ENCODE assay signal across 29 mouse cellular contexts in the genomic region with DNA sequence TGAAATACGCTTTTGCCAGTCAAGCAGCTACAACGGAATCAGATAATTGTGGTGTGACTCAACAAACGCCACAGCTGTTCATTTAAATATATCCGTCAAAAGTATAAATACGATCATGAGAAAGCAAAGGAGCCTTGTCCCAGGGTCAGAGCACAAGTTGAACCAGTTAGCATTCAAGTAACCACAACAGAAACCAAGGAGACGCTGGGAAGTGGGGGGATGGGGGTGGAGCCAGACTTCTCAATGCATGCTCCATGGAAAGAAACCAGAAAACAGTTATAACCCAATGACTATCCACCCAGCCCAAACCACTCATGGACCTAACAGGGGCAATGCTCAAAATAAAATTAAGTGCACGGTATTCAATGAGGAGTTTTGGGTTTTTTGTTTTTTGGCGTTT. TPM values are rescaled to one million over a fixed set of nuclear protein-coding genes. Genes with fewer than 3 reads are reported as not detected.
A peak's percentile ranks its signal among the peaks of the same experiment; 100 is the strongest.
DNase-seq lines count a peak whose midpoint lies in the region; ATAC-seq and TF ChIP-seq lines count a peak whose summit lies in the region.
"Had no signal": no experiment of that assay in that cellular context is flagged by ENCODE, and none has a peak within 500 bp of the region (broad histone marks: within the 10 kb centered on the region; RNA-seq: fewer than 3 reads in every experiment).

No protein-coding gene starts in this region.

- peaks cover 30 to 74% of the 10 kb centered on the region in 2 experiments for H3K4me1 ChIP-seq in heart, embryonic 14.5 days (ENCODE audit: control insufficient read depth in 2 of 2, insufficient read depth in 2 of 2, low read length in 2 of 2)
- H3K4me1 ChIP-seq in heart, embryonic 16.5 days (ENCODE audit: control insufficient read depth, insufficient read depth, low read length) = peaks cover 58% of the 10 kb centered on the region
- H3K4me1 ChIP-seq: limb, embryonic 12.5 days had no signal

- intact Hi-C loops in heart, postnatal 10 days (cut with DNase I) = no loop called here

- H3K4me2 ChIP-seq in heart, embryonic 14.5 days (ENCODE audit: low read length) = peak overlapping the region; percentile 51
- peak overlapping the region; percentile 59 for H3K4me2 ChIP-seq in heart, embryonic 16.5 days (ENCODE audit: low read depth, low read length)
- H3K4me2 ChIP-seq: embryonic facial prominence, embryonic 12.5 days; hindbrain, embryonic 13.5 days; limb, embryonic 12.5 days; liver, embryonic 11.5 days; neural tube, embryonic 13.5 days had no signal

- no peaks in the 10 kb centered on the region; the same call in 1 of the 2 replicates for H3K36me3 ChIP-seq in heart, embryonic 14.5 days (ENCODE audit: control insufficient read depth, insufficient read depth, low read length)
- peaks cover 21% of the 10 kb centered on the region for H3K36me3 ChIP-seq in C2C12 (ENCODE audit: control insufficient read depth, insufficient read depth)
- H3K36me3 ChIP-seq in heart, embryonic 16.5 days (ENCODE audit: control insufficient read depth, insufficient read depth) = peaks cover 3% of the 10 kb centered on the region; the same call in 1 of the 2 replicates
- H3K36me3 ChIP-seq: embryonic facial prominence, embryonic 12.5 days; G1E; hindbrain, embryonic 13.5 days; neural tube, embryonic 13.5 days had no signal

- H3K9me3 ChIP-seq in heart, embryonic 14.5 days (ENCODE audit: control insufficient read depth, low read length) = no peaks in the 10 kb centered on the region
- no peaks in the 10 kb centered on the region; the same call in 1 of the 2 replicates for H3K9me3 ChIP-seq in heart, embryonic 16.5 days (replicated peaks; ENCODE audit: control insufficient read depth, low read length)
- H3K9me3 ChIP-seq: embryonic facial prominence, embryonic 12.5 days; hindbrain, embryonic 13.5 days; limb, embryonic 12.5 days; neural tube, embryonic 13.5 days had no signal

- H3K79me2 ChIP-seq in C2C12 (ENCODE audit: control insufficient read depth, insufficient read depth) = peaks cover 94% of the 10 kb centered on the region

- H3K9ac ChIP-seq in heart, embryonic 14.5 days (ENCODE audit: low read length) = no peak overlapping the region; the same call in 1 of the 2 replicates
- H3K9ac ChIP-seq in heart, embryonic 16.5 days (ENCODE audit: low read length) = no peak overlapping the region
- H3K9ac ChIP-seq: embryonic facial prominence, embryonic 12.5 days; forebrain, postnatal 0 days; hindbrain, embryonic 13.5 days; limb, embryonic 12.5 days; neural tube, embryonic 13.5 days had no signal

- H3K4me3 ChIP-seq in heart, embryonic 14.5 days (ENCODE audit: control insufficient read depth in 1 of 2, insufficient read depth in 1 of 2, low read depth in 1 of 2, low read length in 2 of 2) = no peak overlapping the region
- no peak overlapping the region for H3K4me3 ChIP-seq in C2C12 (ENCODE audit: insufficient read depth, poor library complexity, severe bottlenecking)
- H3K4me3 ChIP-seq in heart, embryonic 16.5 days (ENCODE audit: low read length) = no peak overlapping the region
- H3K4me3 ChIP-seq: embryonic facial prominence, embryonic 12.5 days; hindbrain, embryonic 13.5 days; limb, embryonic 12.5 days; neural tube, embryonic 13.5 days had no signal

- DNase-seq in heart, adult 11 months = peak; percentile 92
- no peak for DNase-seq in heart, adult 18-20 months
- DNase-seq in heart, postnatal 10 days = no peak
- no peak for DNase-seq in cerebellum, adult 11 months
- DNase-seq: adrenal gland, adult 8-10 months; cerebellum, adult 2 months; cerebellum, postnatal 25 days; forebrain, postnatal 0 days; kidney, adult 11 months; kidney, postnatal 14 days; midbrain, embryonic 14.5 days; retina, postnatal 1 day; right cerebral cortex, postnatal 25 days; spleen, adult 18-20 months had no signal

- H3K79me3 ChIP-seq in C2C12 (ENCODE audit: low read depth) = peaks cover 79% of the 10 kb centered on the region

- no peak for ATAC-seq in heart, embryonic 14.5 days (ENCODE audit: insufficient number of reproducible peaks, insufficient read depth, low FRiP score, low read depth)
- ATAC-seq in heart, embryonic 16.5 days (replicated peaks; ENCODE audit: extremely low read depth, insufficient read depth, low FRiP score) = no peak
- ATAC-seq: forebrain, postnatal 0 days had no signal

- no peak overlapping the region for H3ac ChIP-seq in C2C12 (ENCODE audit: control insufficient read depth, insufficient read length, low read depth)

- no peaks in the 10 kb centered on the region for H3K27me3 ChIP-seq in heart, embryonic 14.5 days (ENCODE audit: control insufficient read depth, insufficient read depth, low read length)
- H3K27me3 ChIP-seq in C2C12 (ENCODE audit: control insufficient read depth, insufficient read depth, insufficient read length) = no peaks in the 10 kb centered on the region
- H3K27me3 ChIP-seq in heart, embryonic 16.5 days (ENCODE audit: control insufficient read depth, insufficient read depth, low read length) = no peaks in the 10 kb centered on the region
- H3K27me3 ChIP-seq: CH12.LX; embryonic facial prominence, embryonic 12.5 days; hindbrain, embryonic 13.5 days; limb, embryonic 12.5 days; neural tube, embryonic 13.5 days had no signal

- peak overlapping the region; percentile 63 to 65 for H3K27ac ChIP-seq in heart, embryonic 14.5 days (replicated peaks in 1 of 2; ENCODE audit: control insufficient read depth in 1 of 2, insufficient read depth in 1 of 2, low read depth in 2 of 2, low read length in 2 of 2)
- H3K27ac ChIP-seq in heart, embryonic 16.5 days (ENCODE audit: low read length) = peak overlapping the region; percentile 63; the same call in 1 of the 2 replicates
- H3K27ac ChIP-seq: embryonic facial prominence, embryonic 12.5 days; hindbrain, embryonic 13.5 days; limb, embryonic 12.5 days; neural tube, embryonic 13.5 days had no signal

- TF ChIP-seq CTCF in C2C12 (IDR thresholded peaks at IDR 0.05; ENCODE audit: control insufficient read depth, insufficient read depth, insufficient read length) = no peak

- WGBS in heart, embryonic 14.5 days = 52% methylated on average over 8 of the region's 8 CpGs
- 54% methylated on average over 8 of the region's 8 CpGs for WGBS in heart, embryonic 16.5 days

TF ChIP-seq in C2C12, 6 proteins besides CTCF, POLR2A, EP300 and RAD21:
- peak; percentile 74 for TF ChIP-seq MYOD1 (IDR thresholded peaks at IDR 0.05; ENCODE audit: control insufficient read depth, insufficient read length, low read depth)
- no peak for TF ChIP-seq FOSL1 (IDR thresholded peaks at IDR 0.05; ENCODE audit: insufficient read depth, low read length, poor library complexity, severe bottlenecking)
TF ChIP-seq in C2C12: peak in this region for 1.

RNA-seq across cellular contexts. Expression of a gene that starts 40.3 kb away (rescaled TPM):
- not detected for total RNA-seq in heart, adult 18-20 months (2021)
- not detected in 2 replicates for polyA plus RNA-seq in heart, embryonic 14.5 days (2014; fragmentation: Nextera tagmentation; extraction: Ambion mirVana)
- not detected for total RNA-seq in heart, postnatal 10 days (2021)
- polyA plus RNA-seq in C2C12 (2012; fragmentation: generic; extraction: Trizol) = 0.06 TPM
- polyA plus RNA-seq in heart, embryonic 16.5 days (2015; fragmentation: Nextera tagmentation; extraction: Ambion mirVana) = not detected in 2 replicates
- total RNA-seq: adrenal gland, adult 8-10 months; CH12.LX; forebrain, postnatal 0 days; G1E; layer of hippocampus, adult 8-10 months; left cerebral cortex, postnatal 14 days; megakaryocyte-erythroid progenitor cell, adult 5-6 weeks had no signal
- polyA plus RNA-seq: cerebellum, adult 2 months; embryonic facial prominence, embryonic 12.5 days; forebrain, embryonic 11.5 days; forebrain, postnatal 0 days; G1E; gonadal fat pad, adult 2 months; hindbrain, embryonic 13.5 days; limb, embryonic 12.5 days; liver, embryonic 11.5 days; midbrain, embryonic 14.5 days; neural tube, embryonic 13.5 days had no signal

RNA-seq across cellular contexts. Expression of a gene that starts 56.8 kb away (rescaled TPM):
- 10 to 100 TPM; 13.5 to 14.0 TPM for total RNA-seq in heart, adult 18-20 months (2021)
- polyA plus RNA-seq in heart, embryonic 14.5 days (2014; fragmentation: Nextera tagmentation; extraction: Ambion mirVana) = 12.5 and 12.6 TPM in 2 replicates
- 10 to 100 TPM; 24.2 to 31.8 TPM for total RNA-seq in heart, postnatal 10 days (2021)
- 37.2 TPM for polyA plus RNA-seq in C2C12 (2012; fragmentation: generic; extraction: Trizol)
- polyA plus RNA-seq in heart, embryonic 16.5 days (2015; fragmentation: Nextera tagmentation; extraction: Ambion mirVana) = 7.2 and 8.0 TPM in 2 replicates
- total RNA-seq: CH12.LX had no signal
- polyA plus RNA-seq: G1E had no signal

RNA-seq across cellular contexts. Expression of a gene that starts 56.9 kb away (rescaled TPM):
- total RNA-seq in heart, adult 18-20 months (2021) = 1 to 10 TPM; 3.4 to 4.2 TPM
- 6.1 and 7.5 TPM in 2 replicates for polyA plus RNA-seq in heart, embryonic 14.5 days (2014; fragmentation: Nextera tagmentation; extraction: Ambion mirVana)
- 1 to 10 TPM; 1.8 to 2.6 TPM for total RNA-seq in heart, postnatal 10 days (2021)
- polyA plus RNA-seq in C2C12 (2012; fragmentation: generic; extraction: Trizol) = 7.3 TPM
- 5.4 and 6.4 TPM in 2 replicates for polyA plus RNA-seq in heart, embryonic 16.5 days (2015; fragmentation: Nextera tagmentation; extraction: Ambion mirVana)
- total RNA-seq: CH12.LX; megakaryocyte-erythroid progenitor cell, adult 5-6 weeks had no signal
- polyA plus RNA-seq: G1E had no signal
